Mouse (Mus musculus) olfactory bulb, adult 2 months (tissue): ENCODE measurements around the gene Lrrfip1.

Source experiments
- CTCF ChIP-seq: fragments of 200-500 bp; IDR thresholded peaks from 2 replicates; pipeline ENCODE4 v1.5.1; 2012; ENCODE audit warnings: low read depth, mild to moderate bottlenecking, low read length, moderate library complexity; ENCODE audit not compliant: insufficient read depth
- POLR2A ChIP-seq: fragments of 200-500 bp; IDR thresholded peaks from 2 replicates; pipeline ENCODE4 v1.6.1; 2012; ENCODE audit warnings: mild to moderate bottlenecking, low read depth, low read length, moderate library complexity; ENCODE audit not compliant: insufficient read depth

DNA sequence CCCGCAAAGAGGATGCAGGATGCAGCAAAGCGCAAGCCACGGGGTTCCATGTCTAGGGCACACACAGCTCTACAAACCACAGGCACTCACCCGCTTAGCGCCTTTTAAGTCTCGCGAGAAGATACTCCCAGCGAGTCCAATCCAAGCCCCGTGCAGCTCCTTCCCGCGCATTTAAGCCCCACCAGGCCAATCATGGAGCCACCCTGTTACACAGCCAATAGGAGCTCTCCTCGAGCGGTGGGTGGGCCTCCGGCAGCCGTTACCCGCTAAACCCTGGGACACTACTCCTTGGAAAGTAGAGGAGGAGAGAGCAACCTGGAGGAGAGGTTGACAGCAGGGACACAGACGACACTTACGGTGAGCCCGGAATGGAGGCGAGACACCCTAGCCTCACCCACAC lies 146.3 kb downstream of the Lrrfip1 start, which contains the start of gene Rbm44:
- TF ChIP-seq CTCF: no peak
- no peak for TF ChIP-seq POLR2A
